Mouse (Mus musculus): ENCODE results near the gene Cnnm3. TPM values are rescaled to one million over a fixed set of nuclear protein-coding genes. Genes with fewer than 3 reads are reported as not detected.

Gene Cnnm3
- total RNA-seq, 2 experiments from 2014 or later: 7.4 to 7.9 TPM

- ATAC-seq (replicated peaks; ENCODE audit: low FRiP score, poor library complexity, severe bottlenecking): no peak
These were observed 43.1 kb downstream of the Cnnm3 start for GRCm38 (mm10) chr1:36554633-36555399.

- no peak for ATAC-seq (replicated peaks; ENCODE audit: low FRiP score, poor library complexity, severe bottlenecking)
These were observed 44.2 kb downstream of the Cnnm3 start for GRCm38 (mm10) chr1:36555798-36556395.

GRCm38 (mm10) chr1:36556553-36557456 lies 45.1 kb downstream of the Cnnm3 start:
- ATAC-seq (replicated peaks; ENCODE audit: low FRiP score, poor library complexity, severe bottlenecking): no peak

- ATAC-seq (replicated peaks; ENCODE audit: low FRiP score, poor library complexity, severe bottlenecking): no peak
These were observed 45.9 kb downstream of the Cnnm3 start for GRCm38 (mm10) chr1:36557457-36558011.

GRCm38 (mm10) chr1:36558031-36558993 lies 46.6 kb downstream of the Cnnm3 start, which contains the start of gene Sema4c:
Gene Sema4c, minus strand, starts transcription at chr1:36558349.
- no peak for ATAC-seq (replicated peaks; ENCODE audit: low FRiP score, poor library complexity, severe bottlenecking)

GRCm38 (mm10) chr1:36559256-36559655 lies 47.6 kb downstream of the Cnnm3 start:
- no peak for ATAC-seq (replicated peaks; ENCODE audit: low FRiP score, poor library complexity, severe bottlenecking)

- ATAC-seq (replicated peaks; ENCODE audit: low FRiP score, poor library complexity, severe bottlenecking): no peak
These were observed 48.2 kb downstream of the Cnnm3 start for GRCm38 (mm10) chr1:36559888-36560287.

GRCm38 (mm10) chr1:36560903-36561302 lies 49.2 kb downstream of the Cnnm3 start:
- ATAC-seq (replicated peaks; ENCODE audit: low FRiP score, poor library complexity, severe bottlenecking): no peak

- no peak for ATAC-seq (replicated peaks; ENCODE audit: low FRiP score, poor library complexity, severe bottlenecking)
These were observed 50.7 kb downstream of the Cnnm3 start for GRCm38 (mm10) chr1:36562388-36562787.

- no peak for ATAC-seq (replicated peaks; ENCODE audit: low FRiP score, poor library complexity, severe bottlenecking)
These were observed 51.5 kb downstream of the Cnnm3 start for GRCm38 (mm10) chr1:36563197-36563596.

GRCm38 (mm10) chr1:36563632-36564031 lies 52.0 kb downstream of the Cnnm3 start:
- no peak for ATAC-seq (replicated peaks; ENCODE audit: low FRiP score, poor library complexity, severe bottlenecking)

- no peak for ATAC-seq (replicated peaks; ENCODE audit: low FRiP score, poor library complexity, severe bottlenecking)
These were observed 52.4 kb downstream of the Cnnm3 start for GRCm38 (mm10) chr1:36564101-36564500.

- no peak for ATAC-seq (replicated peaks; ENCODE audit: low FRiP score, poor library complexity, severe bottlenecking)
These were observed 54.8 kb downstream of the Cnnm3 start for GRCm38 (mm10) chr1:36566425-36566824.

- ATAC-seq (replicated peaks; ENCODE audit: low FRiP score, poor library complexity, severe bottlenecking): no peak
These were observed 56.3 kb downstream of the Cnnm3 start for GRCm38 (mm10) chr1:36567818-36568603.

GRCm38 (mm10) chr1:36568776-36569175 lies 57.1 kb downstream of the Cnnm3 start:
- ATAC-seq (replicated peaks; ENCODE audit: low FRiP score, poor library complexity, severe bottlenecking): no peak

- no peak for ATAC-seq (replicated peaks; ENCODE audit: low FRiP score, poor library complexity, severe bottlenecking)
These were observed 58.1 kb downstream of the Cnnm3 start for GRCm38 (mm10) chr1:36569694-36570276.

GRCm38 (mm10) chr1:36570320-36570719 lies 58.7 kb downstream of the Cnnm3 start:
- ATAC-seq (replicated peaks; ENCODE audit: low FRiP score, poor library complexity, severe bottlenecking): no peak

- no peak for ATAC-seq (replicated peaks; ENCODE audit: low FRiP score, poor library complexity, severe bottlenecking)
These were observed 60.0 kb downstream of the Cnnm3 start for GRCm38 (mm10) chr1:36571627-36572026.

Measured in erythroblast, adult 5-6 weeks (primary cell).